Mouse (Mus musculus) forelimb bud, embryonic 11.5 days (tissue): ENCODE measurements around the gene Zfand3.

Experiments
- DNase-seq: peaks from one replicate; pipeline ENCODE4 v3.0.0-alpha.2; 2012; ENCODE audit warnings: low read depth, low spot score

Zfand3 gene

DNA sequence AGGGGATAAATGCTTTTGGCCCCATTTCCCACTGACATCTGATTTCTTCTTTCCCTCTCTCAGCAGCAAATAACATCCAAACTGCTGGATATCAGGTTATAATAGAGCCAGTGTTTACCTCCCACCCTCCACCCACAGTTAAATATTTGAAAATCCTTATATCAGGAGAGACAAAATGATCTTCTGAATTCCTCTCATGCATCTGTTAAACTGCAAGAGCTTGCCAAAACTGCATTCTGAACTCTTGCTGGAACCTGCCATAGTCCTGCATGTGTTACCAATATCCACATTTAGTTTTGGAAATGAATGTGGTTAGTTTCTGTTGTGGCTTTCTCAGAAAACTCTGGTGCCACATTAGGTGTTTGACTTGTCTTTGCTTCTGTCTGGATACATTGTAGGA lies 97.3 kb downstream of the Zfand3 start:
- no peak for DNase-seq

DNA sequence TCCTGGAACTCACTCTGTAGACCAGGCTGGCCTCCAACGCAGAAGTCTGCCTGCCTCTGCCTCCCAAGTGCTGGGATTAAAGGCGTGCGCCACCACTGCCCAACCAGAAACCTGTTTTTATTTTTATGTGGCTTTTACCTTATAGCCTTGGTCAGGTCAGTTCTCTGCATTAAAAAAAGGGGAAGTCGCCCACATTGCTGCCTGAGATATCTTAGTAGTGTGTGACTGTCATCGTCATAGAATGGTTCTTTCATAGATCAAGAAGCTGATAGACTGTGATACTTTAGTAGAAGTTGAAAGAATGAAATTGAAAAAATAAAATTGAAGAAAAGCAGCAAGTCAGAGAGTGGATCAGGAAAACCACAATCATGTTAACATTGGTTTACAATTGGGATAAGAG lies 98.5 kb downstream of the Zfand3 start:
- no peak for DNase-seq

DNA sequence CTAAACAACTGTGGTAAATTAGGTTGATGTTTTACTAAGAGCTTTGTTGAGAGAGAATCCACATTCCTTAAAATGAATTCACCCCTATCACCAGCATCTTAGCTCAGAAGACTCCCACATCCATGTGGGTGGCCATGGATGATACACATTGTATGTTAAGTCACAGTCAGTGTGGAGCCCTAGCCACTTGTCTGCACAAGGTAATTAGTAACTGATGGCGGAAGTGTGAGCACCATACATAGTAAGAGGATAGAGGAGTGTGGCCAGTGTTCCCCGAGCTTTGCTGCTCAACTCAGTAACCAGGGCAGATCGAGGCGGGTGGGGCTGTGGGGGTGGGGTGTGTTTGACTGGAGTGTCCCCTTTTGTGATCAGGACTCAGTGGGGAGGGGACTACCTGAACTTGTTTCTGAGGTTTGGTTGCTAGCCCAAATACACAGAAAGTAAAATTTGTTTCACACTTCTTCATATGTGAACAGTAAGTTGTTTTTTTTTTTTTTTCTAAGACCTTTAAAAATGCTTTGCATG lies 99.2 kb downstream of the Zfand3 start:
- DNase-seq = no peak

DNA sequence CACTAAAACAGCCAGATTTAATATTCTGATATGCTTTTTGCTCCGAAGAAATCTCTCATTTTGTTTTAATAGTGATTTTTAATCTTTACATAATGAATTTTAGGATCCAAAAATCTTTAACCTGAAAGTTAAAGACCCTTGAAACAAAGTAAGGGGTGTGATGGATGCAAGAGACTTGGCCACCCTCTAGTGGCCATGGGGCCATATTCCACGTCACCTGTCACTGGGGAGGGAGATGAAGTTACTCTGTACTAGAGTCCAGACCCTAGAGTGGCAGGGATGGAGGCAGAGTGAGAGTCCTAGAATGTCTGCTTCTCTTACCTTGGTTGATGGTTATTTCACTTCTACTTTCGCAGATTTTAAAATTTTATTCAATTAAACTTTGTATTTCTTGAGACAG lies 100.8 kb downstream of the Zfand3 start:
- no peak for DNase-seq

DNA sequence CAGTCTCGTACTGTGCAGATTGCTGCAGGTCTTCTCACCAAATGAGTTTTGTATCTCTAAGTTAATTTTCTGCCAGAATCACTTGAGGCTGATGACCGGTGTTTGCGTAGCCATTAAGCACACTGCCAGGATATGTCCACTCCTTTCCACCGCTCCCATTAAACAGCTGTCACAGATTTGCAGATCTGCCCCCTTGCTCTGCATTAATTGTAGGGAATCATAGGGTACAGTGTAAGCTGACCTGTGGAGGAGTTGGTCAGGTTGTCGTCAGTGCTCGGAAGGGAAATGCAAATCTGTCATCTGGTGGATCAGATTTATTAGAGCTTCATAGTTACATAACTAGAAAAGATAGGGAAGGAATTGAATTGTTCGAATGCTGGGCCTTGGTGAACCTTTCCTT lies 106.1 kb downstream of the Zfand3 start:
- DNase-seq = no peak

DNA sequence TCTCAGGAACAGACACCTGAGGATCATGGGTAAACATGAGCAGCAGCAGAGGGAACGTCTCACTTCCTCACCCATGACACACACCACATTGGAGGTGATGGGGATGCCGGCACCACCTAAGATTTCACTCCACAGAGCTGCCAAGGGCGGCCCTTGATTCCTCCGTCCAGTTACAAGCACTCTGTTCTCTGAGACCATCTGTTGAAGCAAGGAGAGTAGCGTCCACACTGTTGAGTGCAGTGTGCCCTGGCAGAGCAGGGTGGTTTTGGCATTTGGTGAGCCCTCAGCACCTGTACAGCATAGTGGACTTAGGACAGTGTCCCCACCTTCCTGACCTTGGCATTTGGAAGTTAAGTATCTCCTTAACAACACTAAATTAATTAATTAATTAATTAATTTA lies 107.0 kb downstream of the Zfand3 start:
- DNase-seq = no peak

DNA sequence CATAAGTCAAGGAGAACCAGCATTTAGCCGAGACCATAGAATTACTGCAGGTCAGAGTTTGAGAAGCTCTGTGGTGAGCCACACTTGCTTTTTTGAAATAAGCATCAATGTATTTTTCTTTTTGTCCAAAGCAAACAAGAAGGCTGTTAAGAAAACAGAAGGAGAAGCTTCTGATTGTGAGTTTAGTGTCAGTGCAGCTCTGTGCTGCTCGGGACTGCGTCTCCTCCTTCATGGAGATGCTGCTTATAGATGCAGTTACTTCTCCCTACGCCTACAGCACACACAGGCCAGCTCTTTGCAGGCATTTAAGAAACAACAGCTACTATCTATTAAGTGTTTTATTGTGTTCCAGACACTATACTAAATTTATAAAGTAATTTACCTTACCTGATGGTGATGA lies 107.5 kb downstream of the Zfand3 start:
- no peak for DNase-seq

DNA sequence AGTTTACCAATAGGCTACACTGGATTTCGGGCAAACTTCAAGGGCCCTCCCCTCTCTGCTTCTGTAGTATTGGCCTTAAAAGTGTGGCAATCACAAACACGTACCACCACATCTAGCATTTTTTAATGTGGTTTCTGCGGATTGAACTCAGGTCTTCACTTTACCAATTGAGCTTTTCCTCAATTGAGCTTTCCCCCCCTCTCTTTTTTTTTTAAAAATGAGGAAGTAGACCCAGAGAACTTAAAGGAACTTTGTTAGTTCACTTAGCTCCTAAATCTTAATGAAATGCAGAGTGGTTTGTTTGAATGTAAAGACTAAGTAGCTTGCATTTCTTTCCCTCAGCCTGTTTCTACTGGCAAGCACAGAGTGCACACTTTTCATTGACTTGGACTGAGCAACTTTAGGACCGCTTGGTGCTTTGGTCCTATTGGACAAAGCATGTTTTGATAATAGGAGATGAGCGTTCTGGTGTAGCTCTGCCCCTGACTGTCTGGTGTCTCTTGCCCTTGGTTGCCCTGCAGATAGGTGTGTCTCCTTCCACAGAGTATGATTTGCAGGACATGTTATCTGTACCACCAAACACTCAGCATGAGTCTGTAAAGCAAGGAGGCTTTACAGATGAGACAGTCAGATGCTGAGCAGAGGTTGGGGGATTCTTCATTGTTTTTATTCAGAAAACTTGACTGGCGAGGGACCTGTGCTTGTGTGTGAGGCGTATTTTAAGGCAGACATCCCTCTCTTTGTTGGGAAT lies 108.2 kb downstream of the Zfand3 start:
- DNase-seq = no peak

DNA sequence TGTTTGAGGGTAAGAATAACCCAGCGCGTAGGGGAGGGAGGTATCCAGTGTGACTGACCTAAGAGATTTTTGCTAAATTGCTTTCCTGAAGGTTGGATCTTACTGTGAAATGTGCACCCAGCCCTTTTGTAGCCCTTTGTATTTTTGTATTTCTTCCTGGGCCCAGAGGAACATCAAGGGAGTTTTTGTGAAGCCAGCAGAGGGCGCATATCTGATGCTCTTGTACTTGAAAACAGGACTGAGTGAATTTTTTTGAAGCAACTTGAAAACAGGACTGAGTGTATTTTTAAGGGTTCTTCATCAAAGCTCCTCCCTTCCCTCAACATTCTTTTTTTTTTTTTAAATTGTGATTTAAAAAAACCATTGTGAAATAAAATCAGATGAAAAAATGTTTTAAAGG lies 110.2 kb downstream of the Zfand3 start:
- DNase-seq = no peak

DNA sequence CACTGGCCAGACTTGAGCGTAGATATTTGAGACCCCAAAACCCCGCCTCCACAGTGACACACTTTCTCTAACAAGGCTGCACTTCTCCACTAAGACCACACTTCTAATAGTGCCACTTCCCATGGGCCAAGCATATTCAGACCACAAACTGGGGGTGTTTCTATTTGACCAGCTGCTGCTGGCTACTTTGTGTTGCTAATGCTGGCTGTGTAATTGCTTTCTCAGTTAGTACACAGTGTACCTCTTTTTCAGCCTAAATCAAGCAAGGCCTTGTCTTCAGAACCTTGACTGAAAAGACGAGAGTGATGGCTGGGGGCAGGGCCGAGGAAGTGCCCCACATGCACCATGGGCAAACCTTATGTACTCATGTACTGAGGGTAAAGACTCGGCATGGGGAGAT lies 111.7 kb downstream of the Zfand3 start:
- DNase-seq = no peak

DNA sequence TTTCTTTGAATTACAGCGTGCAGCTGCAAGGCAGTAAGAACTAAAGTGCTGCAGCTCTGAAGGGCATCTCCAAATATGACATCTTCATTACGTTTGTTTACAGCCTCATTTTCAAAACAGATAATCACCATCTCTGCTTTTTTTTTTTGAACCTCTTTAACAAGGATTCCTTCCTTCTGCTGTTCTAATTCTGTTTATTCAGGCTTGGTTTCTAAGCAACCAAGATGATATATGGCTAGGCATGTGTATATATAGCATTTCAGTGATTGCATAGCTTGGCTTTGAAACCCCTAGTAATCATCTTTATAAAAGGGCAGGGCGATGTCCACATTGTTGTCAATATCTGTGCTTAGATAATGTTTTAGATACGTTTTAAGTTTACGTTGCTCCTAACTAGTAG lies 113.5 kb downstream of the Zfand3 start:
- no peak for DNase-seq

DNA sequence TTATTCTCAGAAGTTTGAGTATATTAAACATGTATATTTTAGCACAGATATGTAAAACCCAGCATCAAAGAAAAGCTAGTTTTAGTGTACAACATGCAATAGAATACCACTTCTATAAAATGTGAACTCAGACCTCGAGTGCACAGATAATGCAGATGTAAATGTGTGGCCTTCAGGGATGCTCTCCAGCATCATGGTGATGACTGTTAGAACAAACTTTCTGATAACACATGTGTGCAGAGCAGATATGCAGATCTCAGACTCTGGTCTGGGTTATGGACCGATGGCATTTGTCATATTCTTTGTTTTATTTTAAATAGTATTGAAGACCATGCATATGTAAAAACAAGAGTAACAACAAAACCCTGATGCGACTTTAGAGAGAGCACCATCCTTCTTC lies 117.7 kb downstream of the Zfand3 start:
- DNase-seq = no peak

DNA sequence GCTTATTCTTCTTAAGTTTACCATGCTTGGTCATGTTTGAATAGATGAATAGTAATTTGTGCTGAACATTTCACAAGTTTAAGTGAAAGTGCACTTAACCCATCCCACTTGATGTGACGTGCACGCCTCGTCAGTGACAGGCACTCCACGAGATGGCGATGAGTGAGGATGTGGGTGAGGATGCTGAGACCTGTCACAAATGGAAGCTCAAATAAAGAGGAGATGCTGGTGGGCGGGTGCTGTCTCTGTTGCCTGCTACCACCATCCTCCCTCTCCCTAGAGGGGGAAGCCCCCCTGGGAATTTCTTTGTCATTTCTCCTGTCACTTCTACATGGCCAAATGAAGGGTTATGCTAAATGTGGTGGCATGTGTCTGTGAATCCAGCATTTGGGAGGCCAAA lies 123.9 kb downstream of the Zfand3 start:
- DNase-seq = no peak

DNA sequence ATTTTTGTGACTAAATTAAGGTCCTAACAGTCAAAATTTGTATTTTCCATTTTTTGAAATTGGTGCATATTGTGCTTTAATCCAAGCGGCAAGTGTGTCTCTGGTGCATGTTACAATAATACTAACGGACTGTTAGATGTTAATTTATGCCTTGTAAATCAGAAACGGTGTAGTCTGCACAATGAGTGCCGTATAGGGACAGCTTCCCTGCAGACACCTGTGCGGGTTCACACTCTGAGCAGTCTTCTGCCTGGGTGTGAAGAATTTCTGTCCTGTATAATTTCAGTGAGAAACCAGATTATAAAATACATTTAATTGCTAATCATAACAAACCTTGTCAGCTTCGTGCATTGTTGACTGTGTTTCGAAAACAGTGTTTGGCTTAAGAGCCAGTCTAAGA lies 124.7 kb downstream of the Zfand3 start:
- DNase-seq = no peak

DNA sequence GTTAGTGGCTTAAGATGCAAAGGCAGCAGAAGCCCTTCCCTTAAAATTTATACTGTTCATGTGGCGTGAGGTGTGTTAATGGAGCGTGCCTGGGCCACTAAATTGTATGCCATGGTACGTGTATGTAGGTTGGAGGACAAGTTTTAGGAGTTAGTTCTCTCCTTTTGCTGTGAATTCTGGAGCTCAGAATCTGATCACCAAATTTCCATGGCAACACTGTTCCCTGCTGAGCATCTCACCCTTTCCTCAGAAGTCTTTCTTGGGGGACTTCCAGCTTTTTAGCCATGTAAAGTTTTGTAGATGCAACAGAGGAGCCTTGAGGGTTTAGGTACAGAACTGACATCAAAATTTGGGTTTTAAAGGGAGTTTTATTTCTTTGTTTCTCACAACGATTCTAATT lies 125.8 kb downstream of the Zfand3 start:
- DNase-seq = no peak

DNA sequence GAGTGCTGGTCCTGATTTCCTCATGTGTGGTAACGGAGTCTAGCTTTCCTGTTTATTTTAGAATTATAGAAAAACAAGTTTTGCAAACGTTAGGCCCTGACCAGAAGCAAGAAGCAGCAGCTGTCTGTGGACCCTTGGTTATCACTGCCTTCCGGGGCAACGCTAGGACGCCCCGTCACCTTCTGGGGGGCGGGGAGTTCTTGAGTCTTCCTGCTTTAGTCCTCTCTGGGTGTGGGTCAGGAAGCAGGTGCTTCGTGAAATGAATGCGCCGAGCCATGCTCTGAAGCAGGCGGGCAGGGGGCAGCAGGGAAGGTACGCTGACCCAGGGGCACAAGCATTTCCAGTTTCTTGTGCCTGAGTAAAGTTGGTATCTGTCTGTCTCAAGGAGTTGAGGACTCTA lies 129.1 kb downstream of the Zfand3 start:
- DNase-seq = no peak

DNA sequence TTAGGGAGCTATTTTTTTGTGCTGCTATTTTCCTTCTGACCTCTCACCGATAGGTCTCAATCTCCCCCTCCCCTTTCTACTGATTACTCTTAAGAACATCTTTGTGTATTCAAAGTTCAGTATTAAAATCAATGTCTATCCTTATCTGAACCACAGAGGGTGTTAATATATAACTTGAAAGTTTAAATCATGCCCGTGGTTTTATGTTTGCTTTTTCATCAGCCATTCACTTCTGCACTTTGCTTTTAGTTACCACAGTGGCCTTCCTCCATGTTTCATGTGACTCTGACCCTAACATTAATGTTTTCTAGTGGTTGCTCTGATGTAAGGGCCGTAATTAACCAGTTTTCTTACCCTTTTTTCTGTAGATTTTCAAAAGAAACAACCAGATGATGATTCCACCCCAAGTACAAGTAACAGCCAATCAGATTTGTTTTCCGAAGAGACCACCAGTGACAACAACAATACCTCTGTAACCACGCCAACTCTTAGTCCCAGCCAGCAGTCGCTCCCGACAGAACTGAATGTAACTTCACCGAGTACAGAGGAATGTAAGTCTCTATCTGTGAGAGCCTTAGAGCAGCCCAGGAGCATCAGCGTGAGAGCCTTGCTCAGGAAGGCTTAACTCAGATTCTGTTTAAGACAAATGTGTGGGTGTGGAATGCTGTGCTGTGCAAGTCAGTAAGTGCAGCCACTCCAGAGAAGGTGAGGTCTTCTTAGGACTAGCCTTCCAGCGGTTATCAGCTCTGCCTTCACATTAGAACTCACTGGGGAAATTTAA lies 130.6 kb downstream of the Zfand3 start:
- DNase-seq = no peak

DNA sequence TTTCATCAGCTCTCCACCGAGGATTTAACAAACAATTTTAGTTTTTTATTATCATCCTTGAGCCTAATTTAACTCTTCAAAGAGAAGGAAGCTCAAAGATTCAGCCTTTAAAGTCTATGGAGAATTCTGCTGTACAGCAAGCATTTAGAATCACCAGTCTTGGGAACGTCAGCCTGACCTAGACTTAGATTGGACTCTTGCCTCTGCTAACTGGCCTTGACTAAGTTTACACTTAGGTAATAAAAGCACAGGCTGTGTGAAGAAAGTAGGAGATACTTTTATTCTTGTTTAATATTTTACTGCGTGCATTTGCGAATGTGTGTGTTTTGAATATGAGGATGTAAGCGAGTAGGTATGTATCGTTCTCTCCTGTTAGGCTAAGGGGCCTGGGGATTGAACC lies 131.4 kb downstream of the Zfand3 start:
- no peak for DNase-seq

DNA sequence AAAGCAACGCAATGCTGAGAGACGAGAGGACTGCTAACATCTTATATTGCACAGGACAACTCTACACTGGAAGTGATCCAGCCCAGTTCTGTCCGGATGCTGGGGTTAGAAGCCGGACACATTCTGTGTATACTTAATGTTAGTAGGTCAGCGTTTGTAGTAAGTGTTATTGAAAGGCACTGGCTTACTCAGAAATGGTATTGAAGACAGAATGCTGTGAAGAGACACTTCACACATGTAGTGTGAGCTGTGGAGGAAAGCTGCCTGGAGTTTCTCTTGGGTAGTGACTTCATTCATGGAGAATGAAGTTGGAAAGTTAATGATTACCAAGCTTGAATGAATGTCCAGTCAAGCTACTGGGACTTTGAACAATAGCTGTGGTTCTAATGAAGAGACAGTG lies 132.2 kb downstream of the Zfand3 start:
- no peak for DNase-seq

DNA sequence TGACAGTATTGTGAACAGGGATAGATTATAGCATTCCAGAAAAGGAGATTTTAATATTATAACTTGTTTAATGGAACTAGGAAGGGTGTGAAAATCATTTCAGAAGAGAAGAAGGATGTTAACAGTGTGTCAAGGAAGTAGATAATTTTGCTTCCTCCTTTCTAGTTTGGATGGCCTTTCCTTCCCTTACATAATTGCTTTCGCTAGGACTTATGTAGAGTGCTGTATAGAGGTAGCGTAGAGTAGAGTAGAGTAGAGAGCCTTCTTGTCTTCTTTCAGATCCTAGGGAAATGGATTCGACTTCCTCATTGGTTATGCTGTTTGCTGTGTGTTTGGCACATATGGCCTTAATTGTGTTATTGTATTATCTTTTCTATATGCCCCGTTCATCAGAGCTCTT lies 132.6 kb downstream of the Zfand3 start:
- DNase-seq = no peak

DNA sequence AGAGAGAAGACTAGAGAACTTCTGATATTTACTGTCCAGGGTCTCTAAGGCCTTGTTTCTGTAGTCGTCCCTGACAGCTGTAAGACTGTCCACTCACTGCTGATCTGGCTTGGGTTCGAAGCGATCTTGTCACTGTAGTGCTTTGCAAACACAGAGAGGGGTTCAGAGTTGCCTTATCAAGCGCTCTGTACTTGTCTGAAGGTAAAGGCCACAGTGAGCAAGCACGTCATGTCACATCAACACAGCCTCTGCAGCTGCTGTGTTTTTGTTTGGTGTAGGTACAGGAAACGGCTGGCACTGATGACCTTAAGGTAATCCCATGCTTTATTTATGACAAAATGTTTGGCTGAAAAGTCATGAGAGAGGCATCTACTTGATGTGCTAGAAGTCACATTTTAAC lies 139.6 kb downstream of the Zfand3 start:
- no peak for DNase-seq

DNA sequence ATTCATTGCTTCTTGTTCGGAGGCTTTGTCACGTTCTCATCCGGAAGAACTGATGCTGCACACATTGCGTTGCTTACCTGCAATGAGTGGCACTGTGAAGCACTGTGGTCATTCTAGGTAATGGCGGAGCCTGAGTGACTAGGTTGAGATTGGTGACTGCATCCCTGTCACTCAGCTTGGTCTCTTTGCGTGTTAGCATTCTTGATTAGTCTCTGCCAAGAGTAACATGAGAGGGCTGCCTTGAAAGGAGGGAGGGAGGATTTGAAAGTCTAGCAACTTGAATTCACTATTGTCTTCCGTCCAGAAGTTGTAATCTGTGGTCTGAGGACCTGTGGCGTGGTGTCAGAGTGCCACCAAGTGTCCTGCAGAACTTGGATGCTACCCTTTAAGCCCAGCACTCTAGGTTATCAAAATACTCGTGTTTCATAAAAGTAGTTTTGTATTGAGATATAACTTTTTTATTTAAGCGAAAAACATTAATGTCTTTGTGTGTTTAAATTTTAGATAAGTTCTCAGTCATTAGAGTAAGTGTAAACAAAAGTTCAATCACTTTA lies 141.1 kb downstream of the Zfand3 start:
- DNase-seq = no peak

DNA sequence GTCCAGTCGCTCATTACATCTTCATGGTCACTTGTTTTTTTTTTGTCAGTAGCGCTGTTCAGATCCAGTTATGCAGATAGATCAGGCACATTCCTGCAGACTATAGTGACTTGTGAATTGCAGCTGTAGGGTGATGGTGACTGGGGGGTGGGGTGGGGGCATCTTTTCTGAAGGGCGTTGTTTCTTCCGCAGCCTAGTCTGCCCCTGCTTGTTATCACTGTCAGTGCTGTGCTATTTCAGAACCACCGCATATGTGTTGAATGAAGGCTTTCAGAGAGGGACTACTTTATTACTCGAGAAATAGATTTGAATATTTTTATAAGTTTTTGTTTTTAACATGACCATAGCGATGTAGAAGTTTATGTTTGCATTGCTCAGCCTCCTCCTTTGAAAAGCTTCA lies 142.0 kb downstream of the Zfand3 start:
- no peak for DNase-seq
